Mouse (Mus musculus) liver, postnatal 0 days (tissue): ENCODE measurements at regions not wholly inside any gene's neighbourhood (a gene's known extent, or its start where the extent isn't known, plus 50 kb on each side); places are given as distances from the start of the nearest gene placed in this dataset.

Source experiments
- ATAC-seq: fragments of 200-750 bp; cut with Nextera tagmentation; 2 replicates; pipeline ENCODE4 v1.8.0; 2017; ENCODE audit warnings: mild to moderate bottlenecking, moderate library complexity
- DNase-seq: peaks from one replicate; pipeline ENCODE4 v3.0.0-alpha.2; 2016
- H3K27ac ChIP-seq: fragments of 300-500 bp; sonication (generic); 2 replicates; pipeline ENCODE4 v1.5.1; 2014; ENCODE audit warnings: antibody characterized with exemption, moderate library complexity, mild to moderate bottlenecking, low read depth
- H3K27me3 ChIP-seq: fragments of 300-500 bp; sonication (generic); 2 replicates; pipeline ENCODE4 v1.6.1; 2014; ENCODE audit warnings: low read length, control low read depth, mixed read lengths; ENCODE audit not compliant: insufficient read depth
- H3K36me3 ChIP-seq: fragments of 300-500 bp; sonication (generic); replicated peaks from 2 replicates; pipeline ENCODE4 v1.6.1; 2014; ENCODE audit warnings: mild to moderate bottlenecking, control low read depth, low read length, moderate library complexity, mixed read lengths; ENCODE audit not compliant: insufficient read depth
- H3K4me1 ChIP-seq: fragments of 300-500 bp; sonication (generic); 2 replicates; pipeline ENCODE4 v1.6.1; 2014; ENCODE audit warnings: antibody characterized with exemption, mild to moderate bottlenecking, control low read depth; ENCODE audit not compliant: insufficient read depth
- H3K4me2 ChIP-seq: fragments of 300-500 bp; sonication (generic); 2 replicates; pipeline ENCODE4 v1.6.1; 2014; ENCODE audit warnings: low read depth, mild to moderate bottlenecking, low read length, moderate library complexity, mixed read lengths
- H3K4me3 ChIP-seq: fragments of 300-500 bp; sonication (generic); 2 replicates; pipeline ENCODE4 v1.5.1; 2014; ENCODE audit warnings: low read depth, low read length
- H3K9ac ChIP-seq: fragments of 300-500 bp; sonication (generic); replicated peaks from 2 replicates; pipeline ENCODE4 v1.6.1; 2014; ENCODE audit warnings: mild to moderate bottlenecking, moderate library complexity
- H3K9me3 ChIP-seq: fragments of 300-500 bp; sonication (generic); 2 replicates; pipeline ENCODE4 v1.6.1; 2016; ENCODE audit warnings: mild to moderate bottlenecking, control low read depth, low read length, mixed read lengths
- CTCF ChIP-seq: sonication (generic); IDR thresholded peaks from 2 replicates; pipeline ENCODE4 v1.5.1; 2016; ENCODE audit warnings: antibody characterized with exemption, low read depth
- EP300 ChIP-seq: IDR thresholded peaks from 2 replicates; pipeline ENCODE4 v1.6.1; 2016; ENCODE audit warnings: antibody characterized with exemption, low read depth, mild to moderate bottlenecking
- WGBS: fragments of 180-500 bp; shearing (Covaris S2); extraction: QIAGEN DNeasy Blood & Tissue Kit; methylation state at CpG from one replicate; pipeline ENCODE4 v1.1.7; 2014; ENCODE audit not compliant: insufficient replicate concordance; 5-methylcytosine and 5-hydroxymethylcytosine counted together

GRCm38 (mm10) chr15:16404077-16404476 lies 324.5 kb upstream of the Cdh9 start:
- Histone ChIP-seq H3K4me2 (no peak overlapping the region), H3K9me3 (no peaks in the 10 kb centered on the region), H3K4me1 (no peaks in the 10 kb centered on the region), H3K36me3 (no peaks in the 10 kb centered on the region), H3K9ac (no peak overlapping the region), H3K27ac (no peak overlapping the region), H3K4me3 (no peak overlapping the region), H3K27me3 (no peaks in the 10 kb centered on the region)
- TF ChIP-seq EP300 (no peak), CTCF (no peak)
- DNase-seq: no peak
- 66% methylated on average over 5 of the region's 5 CpGs for WGBS
- no peak for ATAC-seq

GRCm38 (mm10) chr15:16406203-16406602 lies 322.4 kb upstream of the Cdh9 start:
- no peak for TF ChIP-seq CTCF
- no peak for TF ChIP-seq EP300
- Histone ChIP-seq H3K4me2 (no peak overlapping the region), H3K27ac (no peak overlapping the region), H3K9me3 (no peaks in the 10 kb centered on the region), H3K36me3 (no peaks in the 10 kb centered on the region), H3K27me3 (no peaks in the 10 kb centered on the region), H3K4me1 (no peaks in the 10 kb centered on the region), H3K4me3 (no peak overlapping the region), H3K9ac (no peak overlapping the region)
- ATAC-seq: no peak
- DNase-seq: no peak

GRCm38 (mm10) chr15:16411686-16412085 lies 316.9 kb upstream of the Cdh9 start:
- no peak overlapping the region for H3K27ac ChIP-seq
- no peaks in the 10 kb centered on the region for H3K9me3 ChIP-seq
- H3K9ac ChIP-seq: no peak overlapping the region
- no peak overlapping the region for H3K4me2 ChIP-seq
- no peaks in the 10 kb centered on the region for H3K36me3 ChIP-seq
- H3K27me3 ChIP-seq: no peaks in the 10 kb centered on the region
- no peak overlapping the region for H3K4me3 ChIP-seq
- TF ChIP-seq EP300 (no peak), CTCF (no peak)
- ATAC-seq (no peak), DNase-seq (no peak)
- no peaks in the 10 kb centered on the region for H3K4me1 ChIP-seq
- WGBS: 83% methylated on average over 1 of the region's 1 CpGs

- Histone ChIP-seq H3K27me3 (no peaks in the 10 kb centered on the region), H3K36me3 (no peaks in the 10 kb centered on the region), H3K4me1 (no peaks in the 10 kb centered on the region), H3K4me2 (no peak overlapping the region), H3K4me3 (no peak overlapping the region), H3K9ac (no peak overlapping the region), H3K9me3 (no peaks in the 10 kb centered on the region), H3K27ac (no peak overlapping the region)
- TF ChIP-seq EP300 (no peak), CTCF (no peak)
- ATAC-seq (no peak), DNase-seq (no peak)
- WGBS: 48% methylated on average over 3 of the region's 3 CpGs
Measured at GRCm38 (mm10) chr15:16417719-16418118, 310.8 kb upstream of the Cdh9 start.

GRCm38 (mm10) chr15:16423019-16423418 lies 305.5 kb upstream of the Cdh9 start:
- H3K4me3 ChIP-seq: no peak overlapping the region
- no peaks in the 10 kb centered on the region for H3K9me3 ChIP-seq
- no peak for TF ChIP-seq CTCF
- no peak for TF ChIP-seq EP300
- ATAC-seq (no peak), DNase-seq (no peak)
- no peak overlapping the region for H3K9ac ChIP-seq
- no peak overlapping the region for H3K27ac ChIP-seq
- WGBS: 64% methylated on average over 3 of the region's 3 CpGs
- H3K36me3 ChIP-seq: no peaks in the 10 kb centered on the region
- no peaks in the 10 kb centered on the region for H3K27me3 ChIP-seq
- H3K4me1 ChIP-seq: no peaks in the 10 kb centered on the region
- no peak overlapping the region for H3K4me2 ChIP-seq

GRCm38 (mm10) chr15:16446631-16447030 lies 281.9 kb upstream of the Cdh9 start:
- no peak overlapping the region for H3K4me3 ChIP-seq
- ATAC-seq (no peak), DNase-seq (no peak)
- H3K36me3 ChIP-seq: no peaks in the 10 kb centered on the region
- H3K4me1 ChIP-seq: no peaks in the 10 kb centered on the region
- no peaks in the 10 kb centered on the region for H3K27me3 ChIP-seq
- H3K27ac ChIP-seq: no peak overlapping the region
- H3K9ac ChIP-seq: no peak overlapping the region
- no peak overlapping the region for H3K4me2 ChIP-seq
- H3K9me3 ChIP-seq: no peaks in the 10 kb centered on the region
- TF ChIP-seq EP300 (no peak), CTCF (no peak)

GRCm38 (mm10) chr15:16491238-16491637 lies 237.3 kb upstream of the Cdh9 start:
- Histone ChIP-seq H3K4me1 (no peaks in the 10 kb centered on the region), H3K27me3 (no peaks in the 10 kb centered on the region), H3K4me3 (no peak overlapping the region), H3K36me3 (no peaks in the 10 kb centered on the region), H3K4me2 (no peak overlapping the region), H3K9me3 (no peaks in the 10 kb centered on the region), H3K9ac (no peak overlapping the region), H3K27ac (no peak overlapping the region)
- no peak for DNase-seq
- TF ChIP-seq EP300 (no peak), CTCF (no peak)
- ATAC-seq: no peak
- WGBS: 41% methylated on average over 3 of the region's 3 CpGs
